Mouse (Mus musculus): ENCODE measurements at regions not wholly inside any gene's neighbourhood (a gene's known extent, or its start where the extent isn't known, plus 50 kb on each side); places are given as distances from the start of the nearest gene placed in this dataset.

DNA sequence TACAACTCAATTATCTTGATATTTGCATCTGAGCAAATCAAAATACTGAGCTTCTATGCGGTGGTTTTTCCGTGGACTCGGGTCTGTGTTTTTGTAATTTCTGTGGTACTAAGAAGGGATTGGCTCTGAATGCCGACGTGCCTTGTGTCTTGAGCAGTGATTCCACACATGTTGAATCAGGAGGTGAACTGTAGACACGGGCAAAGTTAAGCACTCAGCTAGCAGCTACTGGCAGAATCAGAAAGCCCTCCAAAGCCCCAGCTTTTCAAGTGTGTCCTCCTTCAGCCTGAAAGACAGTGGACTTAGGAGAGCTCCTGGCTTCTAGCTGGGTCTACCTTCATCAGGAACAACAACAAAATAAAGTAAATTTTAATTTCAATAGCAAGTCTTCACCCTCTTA lies 462.9 kb upstream of the Pou3f3 start:
- TF ChIP-seq NELFE (IDR thresholded peaks at IDR 0.05; ENCODE audit: low read depth, low read length) = no peak
- no peak for TF ChIP-seq ZMIZ1 (IDR thresholded peaks at IDR 0.05; ENCODE audit: low read depth, low read length)
- no peak for TF ChIP-seq ELF1 (IDR thresholded peaks at IDR 0.05; ENCODE audit: low read depth, low read length)
- no peak overlapping the region for H3K27ac ChIP-seq (ENCODE audit: control insufficient read depth, low read depth, low read length)
- H3K27me3 ChIP-seq (ENCODE audit: control insufficient read depth in 1 of 2, insufficient read depth in 2 of 2, low read length in 2 of 2) = no peaks in the 10 kb centered on the region
- no peak for DNase-seq (ENCODE audit: low read depth, low spot score)
- no peaks in the 10 kb centered on the region for H3K9me3 ChIP-seq (replicated peaks; ENCODE audit: insufficient read depth, low read length)
- H3K4me3 ChIP-seq (ENCODE audit: control insufficient read depth in 1 of 2, insufficient read depth in 1 of 2, low read depth in 2 of 2, low read length in 2 of 2) = no peak overlapping the region
- H3K79me2 ChIP-seq (ENCODE audit: control insufficient read depth, insufficient read depth, low read length, poor library complexity) = no peaks in the 10 kb centered on the region
- no peak overlapping the region for H3K9ac ChIP-seq (ENCODE audit: control insufficient read depth, low read depth, low read length, poor library complexity, severe bottlenecking)
- no peaks in the 10 kb centered on the region for H3K4me1 ChIP-seq (ENCODE audit: control insufficient read depth in 1 of 2, insufficient read depth in 2 of 2, low read length in 2 of 2)
- no peaks in the 10 kb centered on the region for H3K36me3 ChIP-seq (ENCODE audit: control insufficient read depth in 1 of 2, insufficient read depth in 2 of 2, low read length in 2 of 2)

DNA sequence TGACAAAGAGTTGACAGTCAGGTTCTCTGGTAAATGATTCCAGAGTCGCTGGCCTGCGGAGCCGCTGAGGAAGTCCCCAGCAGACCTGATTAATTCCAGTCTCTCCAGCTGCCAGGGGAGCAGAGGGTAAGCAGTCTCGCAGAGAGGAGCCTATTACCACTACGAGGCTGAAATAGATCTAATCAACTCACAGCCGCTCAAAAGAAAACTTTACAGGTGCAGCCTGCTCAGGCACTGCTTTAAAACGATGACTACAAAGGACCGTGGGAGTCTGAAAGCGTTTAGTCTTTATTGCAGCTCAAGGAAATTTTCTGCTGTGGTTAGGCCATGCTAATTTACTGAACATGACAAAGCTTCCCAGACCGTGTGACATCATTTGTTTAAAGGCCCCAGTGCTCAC lies 462.3 kb upstream of the Pou3f3 start:
- H3K27me3 ChIP-seq (ENCODE audit: control insufficient read depth in 1 of 2, insufficient read depth in 2 of 2, low read length in 2 of 2) = no peaks in the 10 kb centered on the region
- H3K9ac ChIP-seq (ENCODE audit: control insufficient read depth, low read depth, low read length, poor library complexity, severe bottlenecking) = no peak overlapping the region
- no peak overlapping the region for H3K4me3 ChIP-seq (ENCODE audit: control insufficient read depth in 1 of 2, insufficient read depth in 1 of 2, low read depth in 2 of 2, low read length in 2 of 2)
- TF ChIP-seq RAD21 (IDR thresholded peaks at IDR 0.05; ENCODE audit: low read depth, low read length) (no peak), ZMIZ1 (IDR thresholded peaks at IDR 0.05; ENCODE audit: low read depth, low read length) (no peak), MYC (IDR thresholded peaks at IDR 0.05; ENCODE audit: low read depth, low read length) (no peak)
- no peaks in the 10 kb centered on the region for H3K9me3 ChIP-seq (replicated peaks; ENCODE audit: insufficient read depth, low read length)
- H3K27ac ChIP-seq (ENCODE audit: control insufficient read depth, low read depth, low read length) = no peak overlapping the region
- no peaks in the 10 kb centered on the region for H3K79me2 ChIP-seq (ENCODE audit: control insufficient read depth, insufficient read depth, low read length, poor library complexity)
- DNase-seq (ENCODE audit: low read depth, low spot score) = no peak
- no peaks in the 10 kb centered on the region for H3K36me3 ChIP-seq (ENCODE audit: control insufficient read depth in 1 of 2, insufficient read depth in 2 of 2, low read length in 2 of 2)
- H3K4me1 ChIP-seq (ENCODE audit: control insufficient read depth in 1 of 2, insufficient read depth in 2 of 2, low read length in 2 of 2) = no peaks in the 10 kb centered on the region

DNA sequence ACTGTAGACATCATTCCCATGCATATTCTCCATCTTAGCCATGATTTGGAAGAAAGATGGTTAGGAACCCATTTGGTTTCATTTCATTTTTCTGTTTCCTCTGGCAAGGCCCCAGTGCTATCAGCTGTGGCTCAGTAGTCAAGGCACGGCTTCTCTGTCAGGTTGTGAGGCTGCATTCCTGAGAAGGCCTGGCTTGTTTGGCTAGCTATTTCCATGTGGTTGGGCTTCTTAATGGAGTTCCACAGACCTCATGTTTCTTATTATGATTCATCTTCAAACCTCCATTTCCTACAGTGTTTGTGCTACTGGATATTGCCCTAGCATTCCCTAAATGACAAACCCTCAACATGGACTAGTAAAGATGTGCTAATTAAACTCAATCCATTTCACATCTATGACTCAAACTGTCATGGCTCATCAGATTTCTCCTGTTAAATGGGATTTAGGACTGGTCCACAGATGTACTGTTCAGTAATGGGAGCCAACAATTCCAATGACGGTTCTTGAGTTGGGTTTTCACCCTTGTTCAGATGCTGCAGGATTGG lies 459.0 kb upstream of the Pou3f3 start:
- H3K36me3 ChIP-seq (ENCODE audit: control insufficient read depth in 1 of 2, insufficient read depth in 2 of 2, low read length in 2 of 2) = no peaks in the 10 kb centered on the region
- TF ChIP-seq TCF12 (IDR thresholded peaks at IDR 0.05; ENCODE audit: low read depth, low read length) = no peak
- no peak for TF ChIP-seq POLR2A (IDR thresholded peaks at IDR 0.05; ENCODE audit: control insufficient read depth in 1 of 2, insufficient read depth in 1 of 2, low read depth in 1 of 2, low read length in 2 of 2, poor library complexity in 1 of 2)
- TF ChIP-seq MEF2A (IDR thresholded peaks at IDR 0.05; ENCODE audit: extremely low read depth, insufficient replicate concordance, low read depth, low read length, poor library complexity, severe bottlenecking) = no peak
- no peak for TF ChIP-seq HCFC1 (IDR thresholded peaks at IDR 0.05; ENCODE audit: low read depth, low read length)
- no peak for TF ChIP-seq RAD21 (IDR thresholded peaks at IDR 0.05; ENCODE audit: low read depth, low read length)
- no peak for TF ChIP-seq ZC3H11A (IDR thresholded peaks at IDR 0.05; ENCODE audit: low read depth, low read length)
- no peak for TF ChIP-seq GABPA (IDR thresholded peaks at IDR 0.05; ENCODE audit: low read depth, low read length)
- no peak for TF ChIP-seq SMC3 (IDR thresholded peaks at IDR 0.05; ENCODE audit: low read depth, low read length)
- no peak for TF ChIP-seq TAL1 (IDR thresholded peaks at IDR 0.05; ENCODE audit: low read length)
- no peak for TF ChIP-seq E2F4 (IDR thresholded peaks at IDR 0.05; ENCODE audit: borderline replicate concordance, low read depth, low read length)
- TF ChIP-seq SIN3A (IDR thresholded peaks at IDR 0.05; ENCODE audit: low read length) = no peak
- no peak for TF ChIP-seq GATA1 (IDR thresholded peaks at IDR 0.05; ENCODE audit: low read depth, low read length)
- TF ChIP-seq TBP (IDR thresholded peaks at IDR 0.05; ENCODE audit: low read depth, low read length) = no peak
- no peak for TF ChIP-seq MXI1 (IDR thresholded peaks at IDR 0.05; ENCODE audit: low read depth, low read length)
- no peak overlapping the region for H3K4me3 ChIP-seq (ENCODE audit: control insufficient read depth in 1 of 2, insufficient read depth in 1 of 2, low read depth in 2 of 2, low read length in 2 of 2)
- no peaks in the 10 kb centered on the region for H3K79me2 ChIP-seq (ENCODE audit: control insufficient read depth, insufficient read depth, low read length, poor library complexity)
- H3K4me1 ChIP-seq (ENCODE audit: control insufficient read depth in 1 of 2, insufficient read depth in 2 of 2, low read length in 2 of 2) = no peaks in the 10 kb centered on the region
- no peaks in the 10 kb centered on the region for H3K9me3 ChIP-seq (replicated peaks; ENCODE audit: insufficient read depth, low read length)
- no peaks in the 10 kb centered on the region for H3K27me3 ChIP-seq (ENCODE audit: control insufficient read depth in 1 of 2, insufficient read depth in 2 of 2, low read length in 2 of 2)
- no peak overlapping the region for H3K27ac ChIP-seq (ENCODE audit: control insufficient read depth, low read depth, low read length)
- no peak for DNase-seq (ENCODE audit: low read depth, low spot score)
- H3K9ac ChIP-seq (ENCODE audit: control insufficient read depth, low read depth, low read length, poor library complexity, severe bottlenecking) = no peak overlapping the region

Measured in MEL (cell line).